Mouse (Mus musculus): ENCODE results near the gene Klkb1. TPM values are rescaled to one million over a fixed set of nuclear protein-coding genes. Genes with fewer than 3 reads are reported as not detected.

Gene Klkb1
- total and polyA plus RNA-seq, 3 experiments = 0.04 TPM; not detected in 2

GRCm38 (mm10) chr8:45320930-45321329, 26.3 kb upstream of the Klkb1 start:
- H3K9me3 ChIP-seq (replicated peaks; ENCODE audit: low read length) = no peaks in the 10 kb centered on the region
- no peak overlapping the region for H3K4me3 ChIP-seq (replicated peaks in 1 of 3; ENCODE audit: low read depth in 2 of 3, low read length in 2 of 3, poor library complexity in 1 of 3)
- H3K4me1 ChIP-seq (ENCODE audit: control insufficient read depth in 1 of 2, insufficient read depth in 2 of 2) = no peaks in the 10 kb centered on the region
- no peak overlapping the region for H3K9ac ChIP-seq (ENCODE audit: insufficient read depth, low read depth)
- H3K27ac ChIP-seq (ENCODE audit: insufficient read depth, low read depth) = no peak overlapping the region
- in situ Hi-C loops (cut with MboI; ENCODE audit: low pct_ligation_motif_present, low pct_unique_long_range_greater_than_20kb, low sequenced_read_pairs) (no loop called here), dilution Hi-C loops (cut with MboI; ENCODE audit: extremely low pct_ligation_motif_present, extremely low pct_unique_long_range_greater_than_20kb, low sequenced_read_pairs) (no loop called here)
- no peaks in the 10 kb centered on the region for H3K27me3 ChIP-seq (replicated peaks)
- no peak for DNase-seq (ENCODE audit: extremely low read depth)
- H3K4me2 ChIP-seq (ENCODE audit: insufficient read depth, low read depth, poor library complexity, severe bottlenecking) = no peak overlapping the region
- peaks cover 0 to 4% of the 10 kb centered on the region in 2 experiments for H3K36me3 ChIP-seq (replicated peaks in 1 of 2; ENCODE audit: control insufficient read depth in 1 of 2, insufficient read depth in 1 of 2, low read length in 1 of 2)
- H3K79me2 ChIP-seq (replicated peaks; ENCODE audit: control insufficient read depth, extremely low read depth, insufficient read depth, poor library complexity, severe bottlenecking) = no peaks in the 10 kb centered on the region
- no peak for TF ChIP-seq ZNF384 (IDR thresholded peaks at IDR 0.05; ENCODE audit: low read depth, low read length)
- TF ChIP-seq SIN3A (IDR thresholded peaks at IDR 0.05; ENCODE audit: low read length) = no peak
- no peak for TF ChIP-seq NRF1 (IDR thresholded peaks at IDR 0.05; ENCODE audit: low read depth, low read length)
- TF ChIP-seq HCFC1 (IDR thresholded peaks at IDR 0.05; ENCODE audit: low read depth, low read length) = no peak
- no peak for TF ChIP-seq KAT2A (IDR thresholded peaks at IDR 0.05; ENCODE audit: insufficient replicate concordance, low read length)
- no peak for TF ChIP-seq ZMIZ1 (IDR thresholded peaks at IDR 0.05; ENCODE audit: low read depth, low read length)
- no peak for TF ChIP-seq CHD2 (IDR thresholded peaks at IDR 0.05; ENCODE audit: low read length)
- no peak for TF ChIP-seq USF1 (IDR thresholded peaks at IDR 0.05; ENCODE audit: low read depth, low read length)
- TF ChIP-seq USF2 (conservative IDR thresholded peaks at IDR 0.05; ENCODE audit: low read depth, low read length) = no peak
- no peak for TF ChIP-seq RAD21 (IDR thresholded peaks at IDR 0.05; ENCODE audit: low read depth, low read length)
- no peak for TF ChIP-seq ZC3H11A (IDR thresholded peaks at IDR 0.05; ENCODE audit: low read depth, low read length)
- no peak for TF ChIP-seq IRF4 (IDR thresholded peaks at IDR 0.05; ENCODE audit: low read depth, low read length)
- TF ChIP-seq MAX (IDR thresholded peaks at IDR 0.05; ENCODE audit: low read length) = no peak
- TF ChIP-seq PAX5 (IDR thresholded peaks at IDR 0.05; ENCODE audit: low read length) = no peak
- TF ChIP-seq CTCF (conservative IDR thresholded peaks at IDR 0.05 in 1 of 2, IDR thresholded peaks at IDR 0.05 in 1 of 2; ENCODE audit: low read depth in 2 of 2, low read length in 2 of 2) = no peak
- no peak for TF ChIP-seq JUND (conservative IDR thresholded peaks at IDR 0.05; ENCODE audit: low read depth, low read length)
- no peak for TF ChIP-seq ETS1 (conservative IDR thresholded peaks at IDR 0.05; ENCODE audit: low read depth, low read length)
- no peak for TF ChIP-seq POLR2A (IDR thresholded peaks at IDR 0.05; ENCODE audit: low read depth, low read length)

GRCm38 (mm10) chr8:45310967-45311366, 16.3 kb upstream of the Klkb1 start:
- dilution Hi-C loops (cut with MboI; ENCODE audit: extremely low pct_ligation_motif_present, extremely low pct_unique_long_range_greater_than_20kb, low sequenced_read_pairs) (no loop called here), in situ Hi-C loops (cut with MboI; ENCODE audit: low pct_ligation_motif_present, low pct_unique_long_range_greater_than_20kb, low sequenced_read_pairs) (no loop called here)
- no peaks in the 10 kb centered on the region for H3K79me2 ChIP-seq (replicated peaks; ENCODE audit: control insufficient read depth, extremely low read depth, insufficient read depth, poor library complexity, severe bottlenecking)

More at GRCm38 (mm10) chr8:45310967-45311366, 16.3 kb upstream of the Klkb1 start:
- H3K27ac ChIP-seq (ENCODE audit: insufficient read depth, low read depth) = no peak overlapping the region
- no peak overlapping the region for H3K9ac ChIP-seq (ENCODE audit: insufficient read depth, low read depth)
- no peaks in the 10 kb centered on the region for H3K27me3 ChIP-seq (replicated peaks)
- no peak overlapping the region for H3K4me2 ChIP-seq (ENCODE audit: insufficient read depth, low read depth, poor library complexity, severe bottlenecking)
- TF ChIP-seq GABPA (IDR thresholded peaks at IDR 0.05; ENCODE audit: insufficient replicate concordance, low read depth, low read length) (no peak), NELFE (IDR thresholded peaks at IDR 0.05; ENCODE audit: low read depth, low read length) (no peak), EP300 (IDR thresholded peaks at IDR 0.05; ENCODE audit: low read length) (no peak)
- no peak for DNase-seq (ENCODE audit: extremely low read depth)
- peaks cover 5 to 14% of the 10 kb centered on the region in 2 experiments for H3K36me3 ChIP-seq (replicated peaks in 1 of 2; ENCODE audit: control insufficient read depth in 1 of 2, insufficient read depth in 1 of 2, low read length in 1 of 2)
- no peak overlapping the region for H3K4me3 ChIP-seq (replicated peaks in 1 of 3; ENCODE audit: low read depth in 2 of 3, low read length in 2 of 3, poor library complexity in 1 of 3)
- no peaks in the 10 kb centered on the region for H3K4me1 ChIP-seq (ENCODE audit: control insufficient read depth in 1 of 2, insufficient read depth in 2 of 2)
- H3K9me3 ChIP-seq (replicated peaks; ENCODE audit: low read length) = peaks cover 2% of the 10 kb centered on the region
